Mouse (Mus musculus) forebrain, embryonic 16.5 days (tissue): ENCODE measurements around the gene Ptprz1. TPM values are rescaled to one million over a fixed set of nuclear protein-coding genes. Genes with fewer than 3 reads are reported as not detected.
A peak's percentile ranks its signal among the peaks of the same experiment; 100 is the strongest.

Source experiments
- ATAC-seq: fragments of 200-750 bp; cut with Nextera tagmentation; 2 replicates; pipeline ENCODE4 v1.8.0; 2017; ENCODE audit warnings: mild to moderate bottlenecking, moderate library complexity
- H3K27ac ChIP-seq: fragments of 300-500 bp; sonication (generic); 2 replicates; pipeline ENCODE4 v1.5.1; 2014; ENCODE audit warnings: low read length, control low read depth
- H3K27me3 ChIP-seq: fragments of 300-500 bp; sonication (generic); replicated peaks from 2 replicates; pipeline ENCODE4 v1.6.1; 2014; ENCODE audit warnings: low read length; ENCODE audit not compliant: control insufficient read depth, insufficient read depth
- H3K36me3 ChIP-seq: fragments of 300-500 bp; sonication (generic); 2 replicates; pipeline ENCODE4 v1.6.1; 2014; ENCODE audit not compliant: control insufficient read depth, insufficient read depth
- H3K4me1 ChIP-seq: fragments of 300-500 bp; sonication (generic); replicated peaks from 2 replicates; pipeline ENCODE4 v1.6.1; 2014; ENCODE audit warnings: low read length; ENCODE audit not compliant: control insufficient read depth, insufficient read depth
- H3K4me2 ChIP-seq: fragments of 300-500 bp; sonication (generic); 2 replicates; pipeline ENCODE4 v1.6.1; 2014; ENCODE audit warnings: mild to moderate bottlenecking, low read length, control low read depth
- H3K4me3 ChIP-seq: fragments of 300-500 bp; sonication (generic); replicated peaks from 2 replicates; pipeline ENCODE4 v1.5.1; 2014; ENCODE audit warnings: mild to moderate bottlenecking, low read length, control low read depth
- H3K9ac ChIP-seq: fragments of 300-500 bp; sonication (generic); replicated peaks from 2 replicates; pipeline ENCODE4 v1.6.1; 2014; ENCODE audit warnings: low read depth, low read length, control low read depth
- H3K9me3 ChIP-seq: fragments of 300-500 bp; sonication (generic); 2 replicates; pipeline ENCODE4 v1.6.1; 2016; ENCODE audit warnings: low read length; ENCODE audit not compliant: control insufficient read depth
- WGBS: fragments of 180-500 bp; shearing (Covaris S2); extraction: QIAGEN DNeasy Blood & Tissue Kit; methylation state at CpG from one replicate; pipeline ENCODE4 v1.1.7; 2014; 5-methylcytosine and 5-hydroxymethylcytosine counted together
- polyA plus RNA-seq: library from polyadenylated mRNA; unstranded; fragments of >200 nt; fragmentation: Nextera tagmentation; extraction: Ambion mirVana; gene quantifications from 2 replicates; pipeline ENCODE4 v1.2.1, GENCODE M21; 2015

The Ptprz1 gene
- polyA plus RNA-seq = 133 and 142 TPM in 2 replicates

DNA sequence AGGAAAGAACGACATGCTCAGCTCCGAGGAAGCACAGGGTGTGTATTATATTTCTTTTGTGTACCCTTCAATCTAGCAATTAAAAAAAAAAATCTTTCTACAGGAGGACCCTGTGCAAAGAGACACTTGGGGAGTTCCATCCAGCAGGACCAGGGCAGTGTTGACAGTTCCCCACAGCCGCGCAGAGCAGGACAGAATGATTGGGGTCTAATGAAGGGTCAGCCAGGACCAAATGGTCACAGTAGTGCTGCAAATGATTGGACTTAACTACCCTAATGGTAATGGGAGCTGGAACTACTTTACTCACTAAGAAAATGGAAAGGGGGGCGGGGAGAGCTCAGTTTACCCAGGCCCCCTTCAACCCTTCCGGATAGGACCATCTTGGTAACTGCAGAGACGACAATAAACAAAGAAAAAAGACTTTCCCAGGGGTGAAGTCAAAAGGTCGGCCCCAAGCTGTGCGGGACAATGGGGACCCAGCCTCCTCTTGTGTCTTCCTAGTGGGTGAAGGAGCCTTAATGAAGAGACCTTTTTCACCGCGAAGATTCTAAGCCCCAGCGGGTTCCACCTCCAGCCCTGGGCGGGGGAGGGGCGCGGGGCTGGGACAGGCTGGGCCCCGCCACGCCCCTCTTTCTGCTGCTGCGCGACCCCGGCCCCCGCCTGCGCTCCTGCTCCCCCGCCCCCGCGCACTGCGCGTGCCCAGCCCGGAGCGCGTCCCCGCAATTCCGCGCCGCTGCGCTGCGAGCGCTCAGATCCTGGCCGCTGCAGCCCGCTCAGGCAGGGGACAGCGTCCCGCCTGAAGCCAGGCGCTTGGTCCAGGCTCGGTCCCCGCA lies at the start of gene Ptprz1:
TSS of gene Ptprz1 (plus strand) at position 722 of the 833 bp plus-strand sequence.
- peak; percentile 91 for ATAC-seq
- H3K4me3 ChIP-seq = peak within 1 kb of the TSS; percentile 73
- H3K27me3 ChIP-seq = no peaks in the 10 kb centered on the region
- H3K4me1 ChIP-seq = peaks cover 25% of the 10 kb centered on the region
- WGBS = 1% methylated on average over 40 of the region's 44 CpGs
- peak within 1 kb of the TSS; percentile 90 for H3K9ac ChIP-seq
- no peaks in the 10 kb centered on the region for H3K9me3 ChIP-seq
- H3K4me2 ChIP-seq = peak within 1 kb of the TSS; percentile 86
- peak within 1 kb of the TSS; percentile 76 for H3K27ac ChIP-seq
- no peaks in the 10 kb centered on the region for H3K36me3 ChIP-seq

DNA sequence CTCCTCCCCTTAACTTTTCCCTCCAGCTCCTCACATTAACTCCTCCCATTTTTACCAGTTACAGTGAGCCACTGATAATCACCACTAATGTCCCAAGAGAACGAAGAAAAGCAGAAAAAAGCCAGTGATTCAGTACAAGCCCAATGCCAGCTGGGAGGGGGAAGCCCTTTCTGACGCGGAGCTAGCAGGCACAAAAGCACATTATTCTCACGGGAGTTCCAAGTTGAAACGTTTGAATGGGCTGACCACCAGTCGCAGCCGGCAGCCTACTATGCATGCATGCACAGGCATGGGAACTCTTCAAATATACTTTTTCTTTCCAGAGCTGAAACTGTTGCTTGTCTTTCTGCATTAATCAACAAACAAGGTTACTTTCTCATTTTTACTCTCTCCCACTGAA lies 41.7 kb upstream of the Ptprz1 start:
- Histone ChIP-seq H3K27ac (peak overlapping the region; percentile 20; the same call in 1 of the 2 replicates), H3K4me2 (no peak overlapping the region), H3K9ac (no peak overlapping the region), H3K27me3 (no peaks in the 10 kb centered on the region), H3K4me3 (no peak overlapping the region), H3K36me3 (no peaks in the 10 kb centered on the region), H3K9me3 (no peaks in the 10 kb centered on the region), H3K4me1 (peaks cover 18% of the 10 kb centered on the region)
- ATAC-seq = peak; percentile 77
- 1% methylated on average over 7 of the region's 7 CpGs for WGBS

DNA sequence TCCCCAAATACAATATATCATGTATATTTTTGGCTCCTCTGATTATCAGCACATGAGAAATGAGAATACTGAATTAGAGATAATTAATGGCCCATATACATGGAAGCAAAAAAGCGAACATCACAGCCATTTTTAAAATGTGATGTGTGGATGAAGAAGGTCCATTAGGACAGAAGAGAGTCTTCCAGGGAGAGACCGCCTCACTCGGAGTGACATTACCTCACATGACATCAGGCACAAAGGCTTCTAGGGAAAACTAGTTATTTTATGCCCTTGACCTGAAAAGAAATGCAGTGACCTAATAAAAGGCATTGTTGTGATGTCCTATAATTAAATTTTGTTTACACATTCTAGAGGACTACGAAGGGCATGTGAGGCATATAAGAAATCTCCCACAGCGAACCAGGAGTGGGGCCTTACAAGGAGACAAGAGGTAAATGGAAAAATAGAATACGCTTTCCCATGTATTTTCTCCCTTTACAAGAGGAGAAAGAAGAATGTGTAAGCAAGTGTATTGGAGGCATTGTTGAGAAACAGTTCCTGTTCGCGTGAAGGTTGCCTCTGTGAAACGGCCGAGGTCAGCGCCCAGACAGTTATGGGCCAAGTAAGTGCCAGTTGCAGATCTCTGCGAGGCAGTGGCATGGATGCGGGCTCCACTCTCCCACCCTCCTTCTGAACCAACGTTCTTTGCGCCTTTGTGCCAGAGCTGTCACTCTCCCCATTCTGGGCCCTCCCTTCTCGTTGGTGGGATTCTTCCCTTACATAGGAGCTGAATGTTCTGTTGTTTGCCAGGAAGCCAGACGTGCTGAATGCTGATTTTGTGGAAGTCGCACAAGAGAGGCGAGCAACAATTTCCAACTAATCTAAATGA lies 41.0 kb upstream of the Ptprz1 start:
- Histone ChIP-seq H3K4me3 (0 out of 2 replicates have a peak overlapping the region, but pooled peaks have one; percentile 11), H3K27me3 (no peaks in the 10 kb centered on the region), H3K9me3 (no peaks in the 10 kb centered on the region), H3K4me1 (peaks cover 18% of the 10 kb centered on the region), H3K27ac (peak overlapping the region; percentile 86), H3K36me3 (no peaks in the 10 kb centered on the region), H3K9ac (peak overlapping the region; percentile 38), H3K4me2 (peak overlapping the region; percentile 38)
- WGBS = 11% methylated on average over 19 of the region's 19 CpGs
- ATAC-seq = peak; percentile 97

DNA sequence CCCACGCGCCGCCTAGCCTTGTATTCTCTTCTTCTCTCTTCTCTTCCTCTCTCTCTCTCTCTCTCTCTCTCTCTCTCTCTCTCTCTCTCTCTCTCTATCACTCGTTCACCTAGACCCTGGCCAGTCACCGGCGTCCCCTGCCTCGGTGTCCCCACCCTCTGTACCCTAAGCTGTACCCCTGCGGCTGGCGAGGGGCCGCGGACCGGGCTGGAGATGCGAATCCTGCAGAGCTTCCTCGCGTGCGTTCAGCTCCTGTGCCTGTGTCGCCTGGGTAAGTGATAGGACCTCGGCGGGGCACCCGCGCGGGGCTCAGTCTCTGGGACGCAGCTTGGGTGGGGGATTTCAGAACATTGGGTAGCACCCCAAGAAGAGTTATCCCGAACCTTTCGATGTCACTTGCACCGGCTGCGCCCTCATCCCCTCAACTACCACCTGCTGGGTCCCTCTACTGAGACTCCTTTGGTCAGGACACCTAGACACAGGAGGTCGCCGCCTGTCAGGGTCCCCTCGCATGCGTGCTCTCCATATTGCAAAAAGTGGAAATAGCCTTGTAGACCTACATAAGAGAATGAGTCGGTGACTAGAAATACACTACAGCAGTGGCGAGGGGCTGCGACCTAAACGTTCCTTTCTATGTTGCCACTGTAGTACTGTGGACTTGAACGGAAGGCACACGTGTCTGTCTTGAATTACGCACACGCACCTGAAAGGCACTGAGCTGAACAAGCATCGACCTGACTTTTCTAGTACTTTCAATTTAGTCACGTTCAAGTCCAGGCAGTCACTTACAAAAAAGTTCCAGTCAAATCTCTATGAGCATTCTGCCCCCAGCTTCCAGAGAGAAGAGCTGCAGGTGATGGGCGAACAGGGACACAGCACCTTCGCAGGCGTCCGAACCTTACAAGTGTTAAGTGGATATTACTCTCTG lies 576 bp downstream of the Ptprz1 start:
- no peaks in the 10 kb centered on the region for H3K27me3 ChIP-seq
- H3K4me2 ChIP-seq = peak overlapping the region; percentile 86
- peak overlapping the region; percentile 76 for H3K27ac ChIP-seq
- H3K36me3 ChIP-seq = no peaks in the 10 kb centered on the region
- peaks cover 25% of the 10 kb centered on the region for H3K4me1 ChIP-seq
- H3K9me3 ChIP-seq = no peaks in the 10 kb centered on the region
- peak overlapping the region; percentile 90 for H3K9ac ChIP-seq
- ATAC-seq = peak; percentile 75
- peak overlapping the region; percentile 73 for H3K4me3 ChIP-seq
- WGBS = under 1% methylated on average over 45 of the region's 45 CpGs

DNA sequence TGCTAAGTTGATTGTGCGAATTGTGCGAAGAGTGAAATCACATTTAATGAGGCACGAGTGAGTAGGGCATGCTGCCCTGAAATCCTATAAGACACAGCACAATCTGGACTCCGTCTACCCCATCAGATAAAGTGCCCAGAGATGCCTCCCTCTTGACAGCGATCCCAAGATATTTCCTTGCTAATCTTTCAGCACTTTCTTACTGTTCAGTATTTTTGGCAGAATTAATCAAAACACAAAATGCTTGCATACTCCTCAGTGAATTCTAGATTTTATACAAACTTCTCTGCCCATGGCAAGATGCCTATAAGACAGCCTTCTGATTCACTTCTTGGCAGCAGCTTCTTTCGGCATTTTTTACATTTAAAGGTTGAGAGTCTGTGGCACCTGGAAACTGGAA lies 12.7 kb downstream of the Ptprz1 start:
- Histone ChIP-seq H3K4me3 (no peak overlapping the region), H3K36me3 (no peaks in the 10 kb centered on the region), H3K27ac (no peak overlapping the region; the same call in 1 of the 2 replicates), H3K4me1 (peaks cover 13% of the 10 kb centered on the region), H3K9me3 (no peaks in the 10 kb centered on the region), H3K4me2 (no peak overlapping the region), H3K27me3 (no peaks in the 10 kb centered on the region), H3K9ac (no peak overlapping the region)
- 64% methylated on average over 6 of the region's 6 CpGs for WGBS
- peak; percentile 92 for ATAC-seq

DNA sequence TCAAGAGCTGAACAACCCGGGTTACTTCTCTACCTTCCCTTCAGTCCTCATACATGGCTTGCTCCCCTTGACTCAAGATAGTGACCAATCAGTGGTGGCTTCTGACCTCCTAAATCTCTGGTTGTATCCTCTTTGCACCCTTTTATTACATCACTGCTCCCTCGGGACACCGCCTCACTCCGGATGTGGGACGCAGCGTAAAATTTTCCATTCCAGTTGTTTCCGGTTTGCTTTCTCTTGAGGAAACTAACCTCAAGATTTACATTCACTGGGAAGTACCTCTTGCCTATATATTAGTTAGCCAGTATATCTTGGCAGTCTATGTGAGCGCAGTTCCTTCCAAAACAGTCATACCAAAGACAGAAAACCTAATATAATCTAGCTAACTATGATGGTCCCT lies 14.0 kb downstream of the Ptprz1 start:
- no peak overlapping the region for H3K27ac ChIP-seq
- ATAC-seq = no peak
- peaks cover 10% of the 10 kb centered on the region for H3K4me1 ChIP-seq
- H3K27me3 ChIP-seq = no peaks in the 10 kb centered on the region
- no peaks in the 10 kb centered on the region for H3K36me3 ChIP-seq
- H3K9me3 ChIP-seq = no peaks in the 10 kb centered on the region
- 96% methylated on average over 8 of the region's 8 CpGs for WGBS
- no peak overlapping the region for H3K4me2 ChIP-seq
- no peak overlapping the region for H3K9ac ChIP-seq
- no peak overlapping the region for H3K4me3 ChIP-seq

DNA sequence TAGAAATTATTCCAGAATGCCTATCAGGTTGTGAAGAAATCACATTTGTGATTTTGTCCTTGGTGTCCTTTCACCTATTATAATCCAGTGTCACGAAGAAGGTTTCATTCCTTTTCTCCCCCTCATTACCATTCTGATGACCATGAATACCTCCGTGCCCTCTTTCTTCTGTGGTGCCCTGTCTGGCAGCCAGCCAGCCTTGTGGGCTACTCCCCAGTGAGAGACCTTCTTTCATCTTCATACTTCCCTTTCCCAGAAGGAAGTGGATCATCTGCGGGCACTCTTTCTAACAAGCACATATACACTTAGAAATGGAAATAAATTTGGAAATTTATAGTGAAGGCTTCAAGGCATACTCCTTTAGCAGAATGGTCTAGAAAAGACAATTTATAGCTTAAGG lies 26.7 kb downstream of the Ptprz1 start:
- H3K36me3 ChIP-seq = no peaks in the 10 kb centered on the region
- H3K4me2 ChIP-seq = no peak overlapping the region
- 16% methylated on average over 3 of the region's 3 CpGs for WGBS
- H3K4me3 ChIP-seq = no peak overlapping the region
- H3K27me3 ChIP-seq = no peaks in the 10 kb centered on the region
- no peaks in the 10 kb centered on the region for H3K4me1 ChIP-seq
- no peak overlapping the region for H3K9ac ChIP-seq
- H3K27ac ChIP-seq = no peak overlapping the region
- no peak for ATAC-seq
- H3K9me3 ChIP-seq = no peaks in the 10 kb centered on the region

DNA sequence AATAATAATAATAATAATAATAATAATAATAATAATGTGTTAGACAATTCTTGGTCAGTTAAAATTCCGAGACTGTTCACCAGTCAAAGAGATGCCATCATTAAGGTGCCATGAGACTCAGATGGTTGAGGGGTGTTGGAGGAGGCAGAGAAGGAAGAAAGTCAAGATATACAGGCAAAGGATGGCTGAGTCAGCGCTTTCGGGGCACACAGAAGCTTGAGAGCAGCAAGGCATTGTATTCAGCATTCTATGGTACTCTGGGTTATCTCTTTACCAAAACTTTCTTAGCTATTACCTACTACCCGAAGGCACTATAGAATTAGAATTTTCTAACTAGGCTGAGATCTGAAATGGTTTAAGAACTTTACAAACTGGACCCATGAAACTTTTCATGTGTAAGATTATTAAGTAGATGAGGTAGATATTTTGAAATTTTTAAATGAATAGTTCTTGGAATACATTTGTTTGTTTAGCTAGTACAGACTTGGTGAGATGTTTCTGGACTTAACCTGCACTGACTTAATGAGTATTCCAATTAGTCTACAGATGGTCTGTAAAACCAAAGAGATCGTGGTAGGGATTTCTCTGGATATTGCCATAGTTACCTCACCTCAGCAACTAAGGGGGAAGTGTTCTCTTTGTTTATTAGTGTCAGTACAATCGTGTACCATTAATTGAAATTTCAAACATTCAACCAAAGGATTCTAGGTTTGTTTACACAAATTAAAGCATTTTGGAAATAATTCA lies 33.4 kb downstream of the Ptprz1 start:
- no peaks in the 10 kb centered on the region for H3K27me3 ChIP-seq
- no peaks in the 10 kb centered on the region for H3K9me3 ChIP-seq
- ATAC-seq = no peak
- no peaks in the 10 kb centered on the region for H3K36me3 ChIP-seq
- no peak overlapping the region for H3K27ac ChIP-seq
- WGBS = 65% methylated on average over 6 of the region's 6 CpGs
- H3K4me3 ChIP-seq = no peak overlapping the region
- H3K9ac ChIP-seq = no peak overlapping the region
- no peak overlapping the region for H3K4me2 ChIP-seq
- H3K4me1 ChIP-seq = peaks cover 6% of the 10 kb centered on the region; the same call in 1 of the 2 replicates
